Mouse (Mus musculus): ENCODE measurements at regions not wholly inside any gene's neighbourhood (a gene's known extent, or its start where the extent isn't known, plus 50 kb on each side); places are given as distances from the start of the nearest gene placed in this dataset.

DNA sequence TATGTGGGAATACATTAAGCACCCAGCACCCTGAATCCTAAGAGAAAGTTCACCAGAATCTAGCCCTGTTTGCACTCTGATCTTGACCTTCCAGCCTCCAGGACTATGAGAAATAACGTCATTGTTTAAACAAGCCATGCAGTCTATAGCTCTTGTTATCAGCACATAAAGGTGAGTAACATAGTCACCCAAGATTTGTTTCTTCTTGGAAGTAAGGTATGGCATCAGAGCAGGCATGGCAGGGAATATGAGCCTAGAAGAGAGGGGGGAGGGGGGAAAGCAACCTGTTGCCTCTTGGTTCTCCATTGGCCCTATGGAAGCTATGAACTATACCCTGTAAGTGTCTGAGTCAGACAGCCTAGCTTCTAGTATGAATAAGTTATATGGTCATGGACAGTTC lies 89.8 kb upstream of the Ppp1r12a start:
- H3K27ac ChIP-seq: no peak overlapping the region
- no peaks in the 10 kb centered on the region for H3K36me3 ChIP-seq
- no peak overlapping the region for H3K4me3 ChIP-seq (replicated peaks)
- H3K4me1 ChIP-seq (replicated peaks): peaks cover 5% of the 10 kb centered on the region; the same call in 1 of the 2 replicates
- H3K27me3 ChIP-seq: no peaks in the 10 kb centered on the region
- 76% methylated on average over 1 of the region's 1 CpGs for WGBS
- H3K9me3 ChIP-seq: no peaks in the 10 kb centered on the region
- H3K9ac ChIP-seq (replicated peaks): no peak overlapping the region
- no peak overlapping the region for H3K4me2 ChIP-seq
- no peak for ATAC-seq (ENCODE audit: insufficient number of reproducible peaks, insufficient read depth, low FRiP score, low TSS enrichment, low read depth)

DNA sequence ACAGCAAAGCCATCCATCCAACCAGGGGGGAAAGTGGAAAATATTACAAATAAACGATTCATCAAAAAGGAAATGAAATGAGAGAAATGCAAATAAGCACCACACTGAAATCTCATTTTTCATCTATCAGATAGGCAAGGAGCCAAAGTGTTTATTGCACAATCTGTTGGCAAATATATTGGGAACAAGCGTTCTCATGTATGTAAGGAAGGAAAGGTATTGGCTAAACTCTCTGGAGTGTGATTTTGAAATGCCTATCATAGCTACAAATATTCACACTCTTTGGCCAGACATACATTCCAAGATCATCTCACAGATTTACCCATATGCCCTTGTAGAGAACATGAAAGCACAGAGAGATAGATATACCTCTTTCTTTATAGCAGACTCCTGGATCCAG lies 90.6 kb upstream of the Ppp1r12a start:
- Histone ChIP-seq H3K27ac (no peak overlapping the region), H3K36me3 (no peaks in the 10 kb centered on the region), H3K9me3 (no peaks in the 10 kb centered on the region), H3K9ac (replicated peaks) (no peak overlapping the region), H3K4me2 (no peak overlapping the region), H3K4me3 (replicated peaks) (no peak overlapping the region), H3K27me3 (no peaks in the 10 kb centered on the region), H3K4me1 (replicated peaks) (peaks cover 5% of the 10 kb centered on the region; the same call in 1 of the 2 replicates)
- 88% methylated on average over 2 of the region's 2 CpGs for WGBS
- no peak for ATAC-seq (ENCODE audit: insufficient number of reproducible peaks, insufficient read depth, low FRiP score, low TSS enrichment, low read depth)

DNA sequence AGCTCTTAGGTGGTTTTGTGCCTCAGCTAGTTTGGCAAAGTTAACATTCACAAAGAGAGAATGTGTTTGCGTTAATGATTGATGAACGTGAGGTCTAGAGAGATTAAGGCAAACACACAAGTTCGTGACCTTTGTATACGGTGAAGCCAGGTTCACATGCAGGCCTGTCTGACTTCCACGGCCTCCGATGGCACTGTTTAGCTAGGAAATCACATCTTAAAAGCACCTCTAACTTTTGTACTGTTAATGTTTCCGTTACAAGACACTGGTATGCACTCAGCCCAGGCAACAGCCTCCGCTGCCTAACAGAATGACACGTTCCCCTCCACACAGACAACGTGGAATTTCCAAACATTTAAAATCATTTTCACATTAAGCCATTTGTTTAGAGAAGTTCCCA lies 94.3 kb upstream of the Ppp1r12a start:
- H3K36me3 ChIP-seq: no peaks in the 10 kb centered on the region
- H3K4me1 ChIP-seq (replicated peaks): no peaks in the 10 kb centered on the region
- no peak for ATAC-seq (ENCODE audit: insufficient number of reproducible peaks, insufficient read depth, low FRiP score, low TSS enrichment, low read depth)
- no peak overlapping the region for H3K27ac ChIP-seq
- no peaks in the 10 kb centered on the region for H3K27me3 ChIP-seq
- H3K4me3 ChIP-seq (replicated peaks): no peak overlapping the region
- no peaks in the 10 kb centered on the region for H3K9me3 ChIP-seq
- H3K4me2 ChIP-seq: no peak overlapping the region
- 57% methylated on average over 10 of the region's 10 CpGs for WGBS
- no peak overlapping the region for H3K9ac ChIP-seq (replicated peaks)

DNA sequence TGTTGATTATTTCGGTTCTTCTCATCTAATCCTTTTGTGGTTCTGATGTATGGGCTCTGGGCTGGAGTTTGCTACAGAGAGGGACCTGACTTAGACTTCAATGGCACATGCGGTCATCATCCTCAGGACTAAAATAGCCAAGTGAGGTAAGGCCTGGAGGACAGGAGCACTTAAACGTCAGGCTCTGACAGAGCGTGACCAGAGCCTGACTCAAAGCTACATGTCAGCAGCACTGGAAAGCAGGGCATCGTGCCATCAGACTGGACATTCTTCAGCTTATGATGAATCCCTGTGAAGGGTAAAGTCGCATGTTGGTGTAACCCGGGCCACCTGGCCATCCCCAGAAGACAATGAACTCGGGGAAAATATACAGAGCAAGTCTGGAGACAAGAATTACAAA lies 95.8 kb upstream of the Ppp1r12a start:
- H3K36me3 ChIP-seq: no peaks in the 10 kb centered on the region
- H3K4me3 ChIP-seq (replicated peaks): no peak overlapping the region
- no peak overlapping the region for H3K27ac ChIP-seq
- ATAC-seq (ENCODE audit: insufficient number of reproducible peaks, insufficient read depth, low FRiP score, low TSS enrichment, low read depth): no peak
- 86% methylated on average over 8 of the region's 8 CpGs for WGBS
- no peaks in the 10 kb centered on the region for H3K27me3 ChIP-seq
- no peak overlapping the region for H3K9ac ChIP-seq (replicated peaks)
- no peaks in the 10 kb centered on the region for H3K4me1 ChIP-seq (replicated peaks)
- no peaks in the 10 kb centered on the region for H3K9me3 ChIP-seq
- H3K4me2 ChIP-seq: no peak overlapping the region

DNA sequence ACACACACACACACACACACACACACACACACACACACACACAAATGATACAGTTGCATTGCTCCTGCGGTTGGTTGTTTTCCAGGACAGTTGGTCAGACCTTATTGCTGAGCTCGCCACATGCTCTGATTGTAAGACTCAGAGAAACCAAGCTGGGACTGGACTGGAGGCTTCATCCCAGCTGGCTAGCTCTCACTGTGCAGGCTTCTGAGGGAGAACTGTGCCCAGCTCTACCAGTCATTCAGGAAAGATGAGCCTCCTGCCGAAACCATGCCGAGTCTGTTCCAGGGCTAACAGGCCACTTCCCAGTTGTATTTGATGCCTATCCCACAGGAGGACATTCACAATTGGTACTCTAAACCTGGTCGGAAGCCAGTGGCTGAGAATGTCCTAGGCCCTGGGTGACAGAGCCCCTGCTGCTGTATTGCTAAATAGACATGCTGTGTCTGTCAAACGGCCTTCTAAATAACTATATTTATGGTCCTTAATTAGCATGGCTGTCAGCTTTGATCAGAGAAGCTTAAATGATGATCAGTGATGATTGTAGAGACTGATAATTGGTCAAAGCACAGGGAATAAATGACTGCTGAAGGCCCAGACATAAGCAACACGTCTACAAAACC lies 100.1 kb upstream of the Ppp1r12a start:
- H3K36me3 ChIP-seq: no peaks in the 10 kb centered on the region
- no peaks in the 10 kb centered on the region for H3K27me3 ChIP-seq
- no peaks in the 10 kb centered on the region for H3K9me3 ChIP-seq
- no peaks in the 10 kb centered on the region for H3K4me1 ChIP-seq (replicated peaks)
- 43% methylated on average over 7 of the region's 7 CpGs for WGBS
- H3K4me2 ChIP-seq: no peak overlapping the region
- H3K4me3 ChIP-seq (replicated peaks): no peak overlapping the region
- H3K27ac ChIP-seq: no peak overlapping the region
- no peak overlapping the region for H3K9ac ChIP-seq (replicated peaks)
- no peak for ATAC-seq (ENCODE audit: insufficient number of reproducible peaks, insufficient read depth, low FRiP score, low TSS enrichment, low read depth)

- WGBS: 86% methylated on average over 3 of the region's 3 CpGs
- no peak overlapping the region for H3K4me2 ChIP-seq
- no peak for ATAC-seq (ENCODE audit: insufficient number of reproducible peaks, insufficient read depth, low FRiP score, low TSS enrichment, low read depth)
These were observed 101.4 kb upstream of the Ppp1r12a start for GRCm38 (mm10) chr10:108060554-108060953.

DNA sequence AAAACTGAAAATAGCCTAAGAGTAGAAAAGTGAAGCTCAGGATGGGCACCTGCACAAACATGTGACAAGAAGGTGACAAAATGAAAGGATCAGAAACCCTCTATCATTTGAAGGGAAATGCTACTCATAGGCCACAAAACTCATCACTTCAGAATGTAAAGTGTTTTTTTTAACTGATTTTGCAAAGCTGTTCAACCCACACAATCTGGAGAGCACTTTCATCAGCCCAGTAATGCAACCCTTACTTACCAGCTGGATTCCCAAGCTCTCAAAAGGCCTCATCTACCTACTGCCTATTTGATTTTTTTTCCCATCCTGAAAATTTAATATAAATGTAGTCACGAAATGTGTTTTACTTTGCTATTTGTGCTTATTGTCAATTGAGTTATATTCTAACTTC lies 110.4 kb upstream of the Ppp1r12a start:
- H3K4me2 ChIP-seq: no peak overlapping the region
- no peaks in the 10 kb centered on the region for H3K9me3 ChIP-seq
- no peaks in the 10 kb centered on the region for H3K4me1 ChIP-seq (replicated peaks)
- WGBS: 95% methylated on average over 1 of the region's 1 CpGs
- no peaks in the 10 kb centered on the region for H3K27me3 ChIP-seq
- no peak overlapping the region for H3K9ac ChIP-seq (replicated peaks)
- H3K4me3 ChIP-seq (replicated peaks): no peak overlapping the region
- H3K27ac ChIP-seq: no peak overlapping the region
- no peaks in the 10 kb centered on the region for H3K36me3 ChIP-seq
- no peak for ATAC-seq (ENCODE audit: insufficient number of reproducible peaks, insufficient read depth, low FRiP score, low TSS enrichment, low read depth)

More at GRCm38 (mm10) chr10:108060554-108060953, 101.4 kb upstream of the Ppp1r12a start:
- Histone ChIP-seq H3K9ac (replicated peaks) (no peak overlapping the region), H3K4me1 (replicated peaks) (no peaks in the 10 kb centered on the region), H3K27ac (no peak overlapping the region), H3K27me3 (no peaks in the 10 kb centered on the region), H3K36me3 (no peaks in the 10 kb centered on the region), H3K9me3 (no peaks in the 10 kb centered on the region), H3K4me3 (replicated peaks) (no peak overlapping the region)

- Histone ChIP-seq H3K36me3 (no peaks in the 10 kb centered on the region), H3K4me2 (no peak overlapping the region), H3K27me3 (no peaks in the 10 kb centered on the region), H3K9ac (replicated peaks) (no peak overlapping the region), H3K27ac (no peak overlapping the region), H3K4me1 (replicated peaks) (no peaks in the 10 kb centered on the region), H3K4me3 (replicated peaks) (no peak overlapping the region), H3K9me3 (no peaks in the 10 kb centered on the region)
- no peak for ATAC-seq (ENCODE audit: insufficient number of reproducible peaks, insufficient read depth, low FRiP score, low TSS enrichment, low read depth)
- WGBS: 87% methylated on average over 2 of the region's 2 CpGs
These were observed 113.6 kb upstream of the Ppp1r12a start for GRCm38 (mm10) chr10:108048426-108048825.

DNA sequence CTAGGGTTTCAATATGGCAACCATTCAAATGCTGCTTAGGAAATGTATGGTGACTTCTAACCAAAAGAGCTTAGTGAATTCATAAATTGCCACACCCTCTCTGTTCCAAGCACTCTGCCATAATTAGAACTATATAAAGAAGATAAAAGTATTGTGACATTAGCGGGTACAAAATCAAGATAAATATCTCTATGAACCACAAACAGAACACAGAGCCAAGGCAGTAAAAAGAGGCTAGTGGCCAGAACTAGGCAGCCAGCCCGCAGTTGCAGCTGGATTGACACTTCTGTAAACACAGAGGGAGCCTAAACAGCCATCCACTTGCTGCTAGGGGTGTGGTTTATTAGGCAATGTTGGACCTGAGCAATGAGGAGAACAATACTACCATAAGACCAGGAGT lies 118.5 kb upstream of the Ppp1r12a start:
- Histone ChIP-seq H3K27ac (no peak overlapping the region), H3K27me3 (no peaks in the 10 kb centered on the region), H3K4me1 (replicated peaks) (no peaks in the 10 kb centered on the region), H3K36me3 (no peaks in the 10 kb centered on the region), H3K4me3 (replicated peaks) (no peak overlapping the region), H3K9me3 (no peaks in the 10 kb centered on the region), H3K9ac (replicated peaks) (no peak overlapping the region), H3K4me2 (no peak overlapping the region)
- 37% methylated on average over 2 of the region's 2 CpGs for whole genome bisulfite sequencing
- no peak for ATAC-seq (ENCODE audit: insufficient number of reproducible peaks, insufficient read depth, low FRiP score, low TSS enrichment, low read depth)

GRCm38 (mm10) chr10:108040027-108040426 lies 122.0 kb upstream of the Ppp1r12a start:
- no peaks in the 10 kb centered on the region for H3K27me3 ChIP-seq
- H3K4me3 ChIP-seq (replicated peaks): no peak overlapping the region
- H3K4me1 ChIP-seq (replicated peaks): no peaks in the 10 kb centered on the region
- no peak overlapping the region for H3K27ac ChIP-seq
- no peaks in the 10 kb centered on the region for H3K9me3 ChIP-seq
- no peak for ATAC-seq (ENCODE audit: insufficient number of reproducible peaks, insufficient read depth, low FRiP score, low TSS enrichment, low read depth)
- no peak overlapping the region for H3K9ac ChIP-seq (replicated peaks)
- H3K36me3 ChIP-seq: no peaks in the 10 kb centered on the region
- H3K4me2 ChIP-seq: no peak overlapping the region

DNA sequence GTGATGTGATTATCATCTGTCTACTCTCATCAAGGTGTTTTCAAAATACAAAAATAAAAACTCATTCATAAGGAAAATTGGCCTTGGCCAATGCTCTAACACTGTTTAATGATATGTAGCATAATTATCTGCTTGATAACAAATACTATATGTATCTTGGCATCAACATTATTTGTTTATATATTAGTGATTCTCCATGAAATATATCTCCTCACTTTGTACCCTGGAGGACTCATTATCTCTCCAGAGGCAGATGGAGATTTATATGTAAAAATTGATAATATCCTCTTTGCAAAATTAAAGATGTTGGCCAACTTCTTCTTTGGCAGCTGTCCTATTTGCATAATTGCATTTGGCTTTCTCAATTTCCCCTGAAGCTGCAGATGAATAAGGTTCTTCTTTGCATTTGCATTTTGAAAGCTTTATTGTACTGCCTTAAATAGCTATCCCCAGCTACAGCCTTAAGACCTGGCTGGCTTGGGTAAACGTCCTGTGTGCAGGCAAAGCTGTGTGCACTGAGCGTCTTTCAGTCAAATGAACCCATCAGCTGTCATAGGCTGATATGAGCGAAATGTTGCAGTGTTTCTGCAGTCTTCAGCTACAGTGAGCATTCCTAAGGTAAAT lies 124.7 kb upstream of the Otogl start:
- H3K36me3 ChIP-seq: no peaks in the 10 kb centered on the region
- no peak for ATAC-seq (ENCODE audit: insufficient number of reproducible peaks, insufficient read depth, low FRiP score, low TSS enrichment, low read depth)
- no peaks in the 10 kb centered on the region for H3K27me3 ChIP-seq
- no peaks in the 10 kb centered on the region for H3K4me1 ChIP-seq (replicated peaks)
- H3K4me3 ChIP-seq (replicated peaks): no peak overlapping the region
- WGBS: 70% methylated on average over 3 of the region's 3 CpGs
- no peak overlapping the region for H3K4me2 ChIP-seq
- no peak overlapping the region for H3K27ac ChIP-seq
- no peaks in the 10 kb centered on the region for H3K9me3 ChIP-seq
- no peak overlapping the region for H3K9ac ChIP-seq (replicated peaks)

GRCm38 (mm10) chr10:108034068-108034467 lies 122.1 kb upstream of the Otogl start:
- Histone ChIP-seq H3K36me3 (no peaks in the 10 kb centered on the region), H3K27me3 (no peaks in the 10 kb centered on the region), H3K9ac (replicated peaks) (no peak overlapping the region), H3K27ac (no peak overlapping the region), H3K4me3 (replicated peaks) (no peak overlapping the region), H3K4me1 (replicated peaks) (no peaks in the 10 kb centered on the region), H3K4me2 (no peak overlapping the region), H3K9me3 (no peaks in the 10 kb centered on the region)
- WGBS: 88% methylated on average over 3 of the region's 3 CpGs
- ATAC-seq (ENCODE audit: insufficient number of reproducible peaks, insufficient read depth, low FRiP score, low TSS enrichment, low read depth): no peak
